Mouse (Mus musculus) frontal cortex, postnatal 25 days (tissue): ENCODE measurements around the gene Zcchc14.
"Not testable (repeated sequence)": the region's sequence is repeated elsewhere in the genome, so short reads cannot be mapped to it uniquely, and the experiment has no call there.

Experiments used
- DNase-seq, 2 experiments: peaks; one replicate each; pipeline ENCODE4 v3.0.0; 2022; ENCODE audit warnings: low spot score in 2 of 2

Gene Zcchc14

GRCm38 (mm10) chr8:121623043-121623442 is 29.7 kb downstream of the Zcchc14 start:
- no peak for DNase-seq

GRCm38 (mm10) chr8:121621879-121622278 is 30.8 kb downstream of the Zcchc14 start:
- DNase-seq = no peak

GRCm38 (mm10) chr8:121620801-121621516 is 31.7 kb downstream of the Zcchc14 start:
- DNase-seq = no peak

GRCm38 (mm10) chr8:121619401-121619995 is 33.2 kb downstream of the Zcchc14 start:
- no peak for DNase-seq

GRCm38 (mm10) chr8:121613419-121613818 is 39.3 kb downstream of the Zcchc14 start:
- DNase-seq = no peak

- no peak for DNase-seq
Observed at GRCm38 (mm10) chr8:121609916-121610315, 42.8 kb downstream of the Zcchc14 start.

- DNase-seq = no peak
Observed at GRCm38 (mm10) chr8:121609251-121609650, 43.5 kb downstream of the Zcchc14 start.

- no peak for DNase-seq
Observed at GRCm38 (mm10) chr8:121607661-121608060, 45.0 kb downstream of the Zcchc14 start.

- no peak for DNase-seq
Observed at GRCm38 (mm10) chr8:121603801-121604200, 48.9 kb downstream of the Zcchc14 start.

GRCm38 (mm10) chr8:121602860-121603259 is 49.8 kb downstream of the Zcchc14 start:
- DNase-seq = peak; percentile 57 to 69

GRCm38 (mm10) chr8:121602411-121602810 is 50.3 kb downstream of the Zcchc14 start:
- DNase-seq = no peak

- DNase-seq = no peak
Observed at GRCm38 (mm10) chr8:121599842-121600241, 52.9 kb downstream of the Zcchc14 start.

GRCm38 (mm10) chr8:121598892-121599291 is 53.8 kb downstream of the Zcchc14 start:
- DNase-seq = peak; percentile 50 to 67

GRCm38 (mm10) chr8:121598190-121598589 is 54.5 kb downstream of the Zcchc14 start:
- no peak for DNase-seq

- not testable (repeated sequence) for DNase-seq
Observed at GRCm38 (mm10) chr8:121597492-121597891, 55.2 kb downstream of the Zcchc14 start.

- no peak for DNase-seq
Observed at GRCm38 (mm10) chr8:121593983-121594382, 58.7 kb downstream of the Zcchc14 start.

- DNase-seq = no peak
Observed at GRCm38 (mm10) chr8:121593293-121593692, 59.4 kb downstream of the Zcchc14 start.

- DNase-seq = no peak
Observed at GRCm38 (mm10) chr8:121591178-121592066, 61.3 kb downstream of the Zcchc14 start.

- DNase-seq = peak; percentile 86 to 93
Observed at GRCm38 (mm10) chr8:121590203-121591177, 62.2 kb downstream of the Zcchc14 start, which contains the start of gene Map1lc3b. TSS of gene Map1lc3b (plus strand) at chr8:121590361.

GRCm38 (mm10) chr8:121589205-121589726 is 63.4 kb downstream of the Zcchc14 start:
- DNase-seq = no peak

- no peak for DNase-seq
Observed at GRCm38 (mm10) chr8:121588750-121589149, 64.0 kb downstream of the Zcchc14 start.
